Mouse (Mus musculus): Measurements from ENCODE around the gene Gm49396. TPM values are rescaled to one million over a fixed set of nuclear protein-coding genes. Genes with fewer than 3 reads are reported as not detected.
A peak's percentile ranks its signal among the peaks of the same experiment; 100 is the strongest.

Gene Gm49396
- polyA plus RNA-seq (2015; fragmentation: Nextera tagmentation; extraction: Ambion mirVana) = 4.5 and 6.1 TPM in 2 replicates

DNA sequence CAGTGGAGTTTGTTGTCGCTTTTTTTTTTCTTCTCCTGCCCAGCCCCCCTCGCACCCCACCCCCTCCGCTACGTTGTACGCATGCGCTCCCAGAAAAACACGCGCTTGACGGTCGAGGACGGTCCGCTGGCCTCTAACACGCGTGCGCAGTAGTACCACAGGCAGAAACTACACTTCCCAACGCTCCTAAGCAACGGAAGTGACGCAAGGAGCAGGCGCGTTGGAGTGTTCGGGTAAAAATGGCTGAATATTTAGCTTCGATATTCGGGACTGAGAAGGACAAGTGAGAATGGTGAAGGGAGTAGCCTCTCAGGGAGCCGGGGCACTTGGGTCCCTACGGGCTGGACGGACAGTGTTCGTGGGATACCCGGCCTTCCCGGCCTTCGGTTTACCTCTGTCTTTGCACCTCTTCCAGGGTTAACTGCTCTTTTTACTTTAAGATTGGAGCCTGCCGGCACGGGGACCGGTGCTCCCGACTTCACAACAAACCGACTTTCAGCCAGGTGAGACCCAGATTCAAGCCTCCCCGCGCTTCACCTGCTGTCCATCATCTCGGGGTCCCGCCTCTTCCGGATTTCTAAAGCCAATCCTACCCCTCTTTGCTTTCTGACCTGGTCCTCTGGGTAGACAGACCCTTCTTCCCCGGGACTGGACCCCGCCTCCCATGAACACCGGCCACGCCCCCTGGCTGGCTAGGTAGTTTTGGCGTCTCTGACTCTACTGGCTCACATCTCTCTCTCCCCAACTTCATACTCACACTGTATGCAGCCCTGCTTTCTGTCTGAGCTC is at the start of gene Gm49396, which contains the start of the genes U2af1l4 and Psenen:
Gm49396 (plus strand) TSS at position 228 of the 789 bp plus-strand sequence.
U2af1l4 (plus strand) TSS at position 185 of the 789 bp plus-strand sequence.
Psenen (minus strand) TSS at position 511 of the 789 bp plus-strand sequence.
- ATAC-seq = peak; percentile 88
- H3K4me2 ChIP-seq (replicated peaks; ENCODE audit: low read depth, low read length) = peak within 1 kb of the TSS; percentile 72

DNA sequence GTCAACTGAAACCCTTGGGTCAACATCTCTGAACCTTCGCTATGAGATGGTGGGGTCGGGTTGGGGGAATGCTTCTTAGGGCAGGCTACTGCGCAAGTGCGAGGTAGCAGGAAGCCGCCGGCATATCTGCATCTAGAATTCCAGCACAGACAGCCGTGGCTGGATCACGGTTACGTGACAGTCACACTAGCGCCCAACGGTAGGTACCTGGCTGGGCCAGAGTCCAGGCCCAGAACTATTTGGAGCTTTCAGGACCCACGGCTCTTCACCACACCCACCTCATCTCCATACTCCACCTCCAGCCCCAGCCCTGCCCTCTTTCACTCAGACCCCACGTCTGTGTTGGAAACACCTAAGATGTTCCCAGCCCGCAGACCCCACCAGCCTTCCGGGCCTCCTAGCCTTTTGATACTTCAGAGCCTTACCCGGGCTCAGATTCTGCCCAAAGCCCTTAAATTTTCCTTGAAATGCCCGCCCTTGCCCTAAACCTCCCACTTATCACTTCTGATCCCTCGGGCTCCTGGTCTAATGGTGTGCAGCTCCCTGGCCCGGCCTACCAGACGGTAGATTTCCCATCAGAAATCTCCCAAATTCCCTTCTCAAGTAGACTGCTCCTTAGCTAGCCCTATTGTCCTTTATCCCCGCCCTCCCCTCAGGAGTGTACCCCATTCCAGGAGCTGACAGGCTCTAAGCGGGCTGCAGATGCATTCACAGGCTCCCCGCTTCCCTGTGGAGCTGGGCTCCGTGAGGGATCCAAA is 48.0 kb upstream of the Gm49396 start:
- TF ChIP-seq EP300 (IDR thresholded peaks at IDR 0.05) (no peak), CTCF (IDR thresholded peaks at IDR 0.05) (no peak)
- Histone ChIP-seq H3K27ac (ENCODE audit: low read length) (no peak overlapping the region), H3K9ac (replicated peaks; ENCODE audit: low read depth) (no peak overlapping the region), H3K9me3 (ENCODE audit: low read length) (no peaks in the 10 kb centered on the region), H3K4me3 (ENCODE audit: low read depth, low read length) (no peak overlapping the region), H3K36me3 (ENCODE audit: insufficient read depth, low read length) (no peaks in the 10 kb centered on the region), H3K4me2 (replicated peaks; ENCODE audit: low read depth, low read length) (no peak overlapping the region), H3K4me1 (ENCODE audit: insufficient read depth, low read depth, low read length) (no peaks in the 10 kb centered on the region), H3K27me3 (replicated peaks; ENCODE audit: insufficient read depth, low read length) (no peaks in the 10 kb centered on the region)
- no peak for ATAC-seq
- DNase-seq (ENCODE audit: low spot score) = no peak
- WGBS = 53% methylated on average over 24 of the region's 24 CpGs

More for the DNA sequence above, at the start of gene Gm49396, which contains the start of the genes U2af1l4 and Psenen:
- Histone ChIP-seq H3K27ac (ENCODE audit: low read length) (peak within 1 kb of the TSS; percentile 95), H3K4me1 (ENCODE audit: insufficient read depth, low read depth, low read length) (peaks cover 12% of the 10 kb centered on the region; the same call in 1 of the 2 replicates), H3K4me3 (ENCODE audit: low read depth, low read length) (peak within 1 kb of the TSS; percentile 81), H3K36me3 (ENCODE audit: insufficient read depth, low read length) (peaks cover 7% of the 10 kb centered on the region; the same call in 1 of the 2 replicates), H3K27me3 (replicated peaks; ENCODE audit: insufficient read depth, low read length) (no peaks in the 10 kb centered on the region), H3K9ac (replicated peaks; ENCODE audit: low read depth) (peak within 1 kb of the TSS; percentile 73), H3K9me3 (ENCODE audit: low read length) (no peaks in the 10 kb centered on the region)
- 2% methylated on average over 45 of the region's 45 CpGs for WGBS
- peak; percentile 99 for DNase-seq (ENCODE audit: low spot score)
- peak; percentile 5; the same call in 1 of the 2 replicates for TF ChIP-seq CTCF (IDR thresholded peaks at IDR 0.05)
- no peak for TF ChIP-seq EP300 (IDR thresholded peaks at IDR 0.05)

DNA sequence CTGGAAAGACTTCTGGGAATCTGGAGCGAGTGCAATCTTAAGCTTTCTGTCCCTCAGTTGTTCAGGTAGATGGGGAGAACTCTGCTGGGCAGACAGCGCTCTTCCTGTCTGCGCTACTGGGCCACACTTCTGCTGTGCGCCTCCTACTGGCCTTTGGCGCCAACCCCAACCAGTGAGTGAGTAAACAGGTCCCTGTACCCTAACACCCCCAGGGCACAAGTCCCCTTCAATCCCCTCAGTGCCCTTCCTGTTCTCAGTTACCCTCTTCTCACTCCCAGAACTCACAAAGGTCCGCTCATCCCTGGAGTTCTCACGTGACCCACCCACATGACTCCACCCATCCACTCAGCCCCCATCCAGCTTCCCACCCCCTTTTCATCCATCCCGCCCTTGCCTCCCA is 44.8 kb upstream of the Gm49396 start:
- H3K4me3 ChIP-seq (ENCODE audit: low read depth, low read length) = no peak overlapping the region
- H3K4me2 ChIP-seq (replicated peaks; ENCODE audit: low read depth, low read length) = no peak overlapping the region
- TF ChIP-seq EP300 (IDR thresholded peaks at IDR 0.05) (no peak), CTCF (IDR thresholded peaks at IDR 0.05) (no peak)
- H3K27me3 ChIP-seq (replicated peaks; ENCODE audit: insufficient read depth, low read length) = no peaks in the 10 kb centered on the region
- DNase-seq (ENCODE audit: low spot score) (no peak), ATAC-seq (no peak)
- H3K9ac ChIP-seq (replicated peaks; ENCODE audit: low read depth) = no peak overlapping the region
- H3K27ac ChIP-seq (ENCODE audit: low read length) = no peak overlapping the region
- no peaks in the 10 kb centered on the region for H3K36me3 ChIP-seq (ENCODE audit: insufficient read depth, low read length)
- 32% methylated on average over 8 of the region's 8 CpGs for WGBS
- H3K4me1 ChIP-seq (ENCODE audit: insufficient read depth, low read depth, low read length) = no peaks in the 10 kb centered on the region
- no peaks in the 10 kb centered on the region for H3K9me3 ChIP-seq (ENCODE audit: low read length)

DNA sequence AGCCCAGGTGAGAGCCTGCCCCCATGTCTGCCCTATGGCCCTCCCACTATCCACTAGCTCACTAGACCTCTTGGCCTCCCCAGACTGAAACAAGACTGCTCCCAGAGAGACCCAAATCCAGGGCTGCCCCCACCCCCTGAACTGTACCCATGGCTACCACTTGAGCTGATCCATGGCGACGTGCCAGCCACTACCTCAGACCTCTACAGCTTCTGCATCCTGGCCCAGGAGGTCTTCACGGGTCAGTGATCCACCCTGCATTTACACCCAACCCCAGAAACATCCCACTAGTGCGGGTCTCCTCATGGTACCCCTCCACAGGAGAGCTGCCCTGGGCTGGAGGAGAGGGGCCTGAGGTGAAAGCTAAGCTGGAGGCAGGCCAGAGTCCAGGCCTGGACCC is 42.7 kb upstream of the Gm49396 start:
- TF ChIP-seq EP300 (IDR thresholded peaks at IDR 0.05) = no peak

DNA sequence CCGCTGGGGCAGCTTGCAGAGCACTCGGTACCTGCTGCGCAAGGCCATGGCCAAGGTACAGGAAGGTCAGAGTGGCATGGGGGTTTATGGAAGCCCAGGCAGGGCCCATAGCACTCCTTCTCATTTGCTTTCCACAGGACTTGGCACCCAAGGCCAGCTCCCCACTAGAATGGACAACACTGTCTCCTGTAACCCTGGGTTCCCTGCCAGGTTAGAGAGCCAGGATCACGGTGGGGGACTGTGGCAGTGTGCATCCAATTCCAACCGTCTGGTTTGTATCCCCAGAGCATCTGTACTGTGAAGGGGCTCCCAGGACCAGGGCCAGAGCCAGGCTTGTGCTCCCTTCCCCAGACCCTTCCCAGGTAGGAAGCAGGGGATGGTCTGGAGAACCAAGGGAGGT is 42.3 kb upstream of the Gm49396 start:
- TF ChIP-seq EP300 (IDR thresholded peaks at IDR 0.05) (no peak), CTCF (IDR thresholded peaks at IDR 0.05) (no peak)

More for the DNA sequence above, 42.7 kb upstream of the Gm49396 start:
- WGBS = 77% methylated on average over 4 of the region's 4 CpGs
- Histone ChIP-seq H3K4me1 (ENCODE audit: insufficient read depth, low read depth, low read length) (no peaks in the 10 kb centered on the region), H3K36me3 (ENCODE audit: insufficient read depth, low read length) (no peaks in the 10 kb centered on the region), H3K4me3 (ENCODE audit: low read depth, low read length) (no peak overlapping the region), H3K27me3 (replicated peaks; ENCODE audit: insufficient read depth, low read length) (no peaks in the 10 kb centered on the region), H3K9me3 (ENCODE audit: low read length) (no peaks in the 10 kb centered on the region), H3K27ac (ENCODE audit: low read length) (no peak overlapping the region), H3K4me2 (replicated peaks; ENCODE audit: low read depth, low read length) (no peak overlapping the region), H3K9ac (replicated peaks; ENCODE audit: low read depth) (no peak overlapping the region)
- ATAC-seq = no peak
- no peak for DNase-seq (ENCODE audit: low spot score)

DNA sequence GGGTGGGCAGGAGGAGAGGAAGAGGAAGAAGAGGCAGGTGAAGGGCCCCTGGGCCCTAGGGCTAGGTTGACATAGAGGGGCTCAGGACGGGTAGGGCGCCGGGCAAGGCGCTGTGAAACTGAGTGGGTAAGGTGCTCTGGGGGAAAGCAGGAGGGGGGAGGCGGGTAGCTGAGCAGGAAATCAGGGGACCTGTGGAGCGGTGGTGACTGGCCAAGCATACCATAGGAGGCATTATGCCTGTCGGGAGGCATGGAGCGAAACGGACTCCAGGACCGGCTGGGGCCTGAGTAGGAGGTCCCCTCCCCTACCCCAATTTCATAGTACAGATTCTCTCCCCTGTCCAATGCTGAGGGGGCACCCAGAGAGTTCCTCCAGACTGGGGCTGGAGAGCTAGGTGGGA is 40.3 kb upstream of the Gm49396 start:
- Histone ChIP-seq H3K9ac (replicated peaks; ENCODE audit: low read depth) (no peak overlapping the region), H3K36me3 (ENCODE audit: insufficient read depth, low read length) (no peaks in the 10 kb centered on the region), H3K4me1 (ENCODE audit: insufficient read depth, low read depth, low read length) (peaks cover 4% of the 10 kb centered on the region; the same call in 1 of the 2 replicates), H3K27ac (ENCODE audit: low read length) (no peak overlapping the region), H3K27me3 (replicated peaks; ENCODE audit: insufficient read depth, low read length) (no peaks in the 10 kb centered on the region), H3K9me3 (ENCODE audit: low read length) (no peaks in the 10 kb centered on the region), H3K4me2 (replicated peaks; ENCODE audit: low read depth, low read length) (no peak overlapping the region), H3K4me3 (ENCODE audit: low read depth, low read length) (no peak overlapping the region)
- DNase-seq (ENCODE audit: low spot score) (no peak), ATAC-seq (no peak)
- 84% methylated on average over 10 of the region's 10 CpGs for WGBS
- TF ChIP-seq EP300 (IDR thresholded peaks at IDR 0.05) (no peak), CTCF (IDR thresholded peaks at IDR 0.05) (no peak)

More for the DNA sequence above, 42.3 kb upstream of the Gm49396 start:
- H3K36me3 ChIP-seq (ENCODE audit: insufficient read depth, low read length) = no peaks in the 10 kb centered on the region
- H3K27me3 ChIP-seq (replicated peaks; ENCODE audit: insufficient read depth, low read length) = no peaks in the 10 kb centered on the region
- no peaks in the 10 kb centered on the region for H3K4me1 ChIP-seq (ENCODE audit: insufficient read depth, low read depth, low read length)
- H3K9ac ChIP-seq (replicated peaks; ENCODE audit: low read depth) = no peak overlapping the region
- no peaks in the 10 kb centered on the region for H3K9me3 ChIP-seq (ENCODE audit: low read length)
- 77% methylated on average over 5 of the region's 5 CpGs for WGBS
- no peak overlapping the region for H3K27ac ChIP-seq (ENCODE audit: low read length)
- no peak overlapping the region for H3K4me2 ChIP-seq (replicated peaks; ENCODE audit: low read depth, low read length)
- no peak overlapping the region for H3K4me3 ChIP-seq (ENCODE audit: low read depth, low read length)
- DNase-seq (ENCODE audit: low spot score) (no peak), ATAC-seq (no peak)
